Mouse (Mus musculus): ENCODE results near the gene Pde4b. TPM values are rescaled to one million over a fixed set of nuclear protein-coding genes. Genes with fewer than 3 reads are reported as not detected.

Gene Pde4b
- polyA plus RNA-seq, 1 experiment = 6.7 TPM

DNA sequence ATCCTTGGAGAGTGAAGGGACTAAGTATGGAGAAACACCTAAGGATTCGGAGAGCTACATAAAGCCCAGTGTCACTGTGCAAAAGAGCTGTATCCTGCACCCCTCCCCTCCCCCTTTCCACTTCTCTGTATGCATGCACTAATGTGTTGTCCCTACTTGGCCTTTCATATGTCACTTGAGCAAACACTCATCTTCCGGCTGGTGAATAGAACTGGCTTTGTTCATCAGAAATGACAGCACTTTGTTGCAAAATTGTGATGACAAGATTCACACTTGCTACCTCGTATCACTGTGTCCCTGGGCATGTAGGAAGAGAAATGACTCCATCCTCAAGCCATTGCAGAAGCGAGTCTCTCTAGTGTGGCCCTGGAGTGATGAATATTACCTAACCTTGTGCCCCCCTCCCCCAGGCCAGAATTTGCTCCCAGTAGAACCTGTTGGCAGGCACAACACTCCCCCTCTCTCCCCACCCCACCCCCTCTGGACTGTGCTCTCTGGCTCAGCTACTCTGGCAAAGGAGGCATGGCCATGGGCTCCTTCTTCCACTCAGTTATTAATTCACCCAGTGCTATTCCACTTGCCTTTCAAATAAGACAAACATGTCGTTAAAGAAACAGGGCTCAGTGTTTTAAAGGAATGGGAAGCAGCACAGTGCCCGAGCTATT is 497.4 kb downstream of the Pde4b start:
- H3ac ChIP-seq (ENCODE audit: control insufficient read depth, insufficient read length) = no peak overlapping the region
- no peaks in the 10 kb centered on the region for H3K27me3 ChIP-seq (ENCODE audit: control insufficient read depth, insufficient read depth, insufficient read length)
- TF ChIP-seq REST (IDR thresholded peaks at IDR 0.05; ENCODE audit: insufficient read depth, insufficient read length) = no peak
- TF ChIP-seq MAX (IDR thresholded peaks at IDR 0.05; ENCODE audit: low read depth) = no peak
- no peak for TF ChIP-seq E2F4 (IDR thresholded peaks at IDR 0.05; ENCODE audit: insufficient read depth)
- TF ChIP-seq SRF (IDR thresholded peaks at IDR 0.05; ENCODE audit: control insufficient read depth, insufficient read length, low read depth) = no peak
- no peak for TF ChIP-seq POLR2AphosphoS2 (IDR thresholded peaks at IDR 0.05; ENCODE audit: insufficient read length, low read depth)
- TF ChIP-seq TCF12 (IDR thresholded peaks at IDR 0.05; ENCODE audit: insufficient read depth, poor library complexity, severe bottlenecking) = no peak
- no peak for TF ChIP-seq CEBPB (IDR thresholded peaks at IDR 0.05; ENCODE audit: insufficient read depth, poor library complexity, severe bottlenecking)
- TF ChIP-seq POLR2A (IDR thresholded peaks at IDR 0.05; ENCODE audit: insufficient read length, low read depth) = no peak
- TF ChIP-seq TCF3 (IDR thresholded peaks at IDR 0.05; ENCODE audit: insufficient read length, low read depth) = no peak
- no peak for TF ChIP-seq MYOD1 (IDR thresholded peaks at IDR 0.05; ENCODE audit: control insufficient read depth in 1 of 3, insufficient read length in 2 of 3, low read depth in 2 of 3)
- TF ChIP-seq MYOG (IDR thresholded peaks at IDR 0.05; ENCODE audit: control insufficient read depth in 1 of 3, insufficient read depth in 1 of 3, insufficient read length in 2 of 3, low read depth in 2 of 3) = no peak
- TF ChIP-seq USF1 (IDR thresholded peaks at IDR 0.05; ENCODE audit: low read depth) = no peak
- H3K36me3 ChIP-seq (ENCODE audit: control insufficient read depth, insufficient read depth) = peaks cover 4% of the 10 kb centered on the region
- H3K79me2 ChIP-seq (ENCODE audit: control insufficient read depth, insufficient read depth) = no peaks in the 10 kb centered on the region
- H3K4me2 ChIP-seq (ENCODE audit: low read depth) = no peak overlapping the region
- H3K4me3 ChIP-seq = no peak overlapping the region

DNA sequence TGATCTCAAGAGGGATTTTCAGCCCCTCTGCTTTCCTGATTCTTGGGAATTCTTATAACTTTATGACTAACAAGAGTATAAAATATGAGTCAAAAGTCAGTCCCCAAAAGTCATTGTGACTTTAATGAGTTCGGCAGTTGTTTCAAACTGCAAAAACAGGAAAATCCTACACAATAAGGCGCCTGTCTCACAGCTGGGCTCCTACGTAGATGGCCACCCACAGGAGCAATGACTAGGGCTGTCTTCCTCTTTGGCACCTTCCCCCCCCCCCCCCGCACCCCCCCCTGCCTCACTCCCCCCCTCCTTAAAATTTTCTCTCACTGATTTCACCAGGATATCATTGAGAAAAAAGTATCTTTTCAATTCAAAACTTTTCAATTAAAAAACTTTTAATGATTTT is 498.2 kb downstream of the Pde4b start:
- Histone ChIP-seq H3K36me3 (ENCODE audit: control insufficient read depth, insufficient read depth) (peaks cover 4% of the 10 kb centered on the region), H3K4me2 (ENCODE audit: low read depth) (no peak overlapping the region), H3K27me3 (ENCODE audit: control insufficient read depth, insufficient read depth, insufficient read length) (no peaks in the 10 kb centered on the region), H3ac (ENCODE audit: control insufficient read depth, insufficient read length) (no peak overlapping the region), H3K79me2 (ENCODE audit: control insufficient read depth, insufficient read depth) (no peaks in the 10 kb centered on the region), H3K4me3 (no peak overlapping the region)
- TF ChIP-seq MYOG (IDR thresholded peaks at IDR 0.05; ENCODE audit: control insufficient read depth in 1 of 3, insufficient read depth in 1 of 3, insufficient read length in 2 of 3, low read depth in 2 of 3) (no peak), USF1 (IDR thresholded peaks at IDR 0.05; ENCODE audit: low read depth) (no peak), TCF3 (IDR thresholded peaks at IDR 0.05; ENCODE audit: insufficient read length, low read depth) (no peak), TCF12 (IDR thresholded peaks at IDR 0.05; ENCODE audit: insufficient read depth, poor library complexity, severe bottlenecking) (no peak), CEBPB (IDR thresholded peaks at IDR 0.05; ENCODE audit: insufficient read depth, poor library complexity, severe bottlenecking) (no peak), MYOD1 (IDR thresholded peaks at IDR 0.05; ENCODE audit: control insufficient read depth in 1 of 3, insufficient read length in 2 of 3, low read depth in 2 of 3) (no peak), POLR2A (IDR thresholded peaks at IDR 0.05; ENCODE audit: insufficient read length, low read depth) (no peak), REST (IDR thresholded peaks at IDR 0.05; ENCODE audit: insufficient read depth, insufficient read length) (no peak), SRF (IDR thresholded peaks at IDR 0.05; ENCODE audit: control insufficient read depth, insufficient read length, low read depth) (no peak), POLR2AphosphoS2 (IDR thresholded peaks at IDR 0.05; ENCODE audit: insufficient read length, low read depth) (no peak), E2F4 (IDR thresholded peaks at IDR 0.05; ENCODE audit: insufficient read depth) (no peak), MAX (IDR thresholded peaks at IDR 0.05; ENCODE audit: low read depth) (no peak)

DNA sequence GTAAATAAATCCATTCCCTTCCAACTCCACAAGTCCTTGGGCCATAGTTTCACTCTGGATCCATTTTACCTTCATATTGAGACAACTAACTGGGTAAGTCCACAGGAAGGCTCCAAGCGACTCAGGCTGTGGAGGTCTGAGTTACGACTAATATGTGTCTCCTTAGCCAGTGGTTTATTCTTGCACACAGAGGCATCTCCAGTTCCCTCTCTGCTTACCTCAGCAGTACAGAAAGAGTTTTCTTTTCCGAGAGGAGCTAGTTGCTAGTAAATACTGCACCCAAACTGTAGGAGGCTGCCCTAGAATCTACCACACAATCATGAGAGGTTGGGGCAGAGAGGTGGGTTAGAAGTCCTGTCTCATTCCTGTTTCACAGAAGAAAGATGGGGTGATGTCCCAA is 499.4 kb downstream of the Pde4b start:
- Histone ChIP-seq H3K4me3 (no peak overlapping the region), H3K27me3 (ENCODE audit: control insufficient read depth, insufficient read depth, insufficient read length) (no peaks in the 10 kb centered on the region)

DNA sequence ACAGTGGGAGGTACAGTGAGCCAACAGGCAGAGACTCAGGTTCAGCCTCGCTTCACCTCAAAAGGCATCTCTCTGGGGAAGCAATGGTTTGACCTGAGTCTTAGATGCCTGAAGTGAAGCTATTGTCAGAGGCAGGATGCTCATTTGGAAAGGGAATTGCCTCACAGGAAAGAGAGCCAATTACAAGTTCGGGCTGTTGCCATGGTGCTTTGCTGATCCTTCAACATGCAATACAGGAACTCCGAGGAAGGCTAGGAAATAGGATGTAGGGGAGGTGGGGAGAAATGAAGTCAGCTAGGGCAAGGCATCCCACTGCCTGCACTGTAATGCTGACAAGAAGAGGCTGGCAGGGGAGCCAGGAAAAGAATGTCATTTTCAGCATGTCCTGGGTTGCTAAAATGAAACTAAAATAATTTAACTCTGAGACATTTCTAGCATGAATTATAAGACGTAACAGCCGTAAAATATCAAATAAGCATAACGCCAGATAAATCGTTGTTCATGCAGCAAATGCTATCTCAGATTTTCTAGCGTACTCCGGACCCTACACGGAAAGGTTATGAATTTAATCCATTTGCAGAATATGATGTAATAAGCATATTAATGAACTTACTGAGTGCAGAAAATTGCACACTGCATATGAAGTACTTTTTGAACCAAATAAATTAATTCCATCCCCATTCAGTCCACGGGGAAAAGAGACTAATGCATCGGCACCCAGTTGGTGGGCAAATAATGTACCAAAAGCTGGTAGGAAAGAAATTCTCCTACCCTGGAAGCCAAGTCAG is 501.5 kb downstream of the Pde4b start:
- no peak for TF ChIP-seq SRF (IDR thresholded peaks at IDR 0.05; ENCODE audit: control insufficient read depth, insufficient read length, low read depth)
- TF ChIP-seq REST (IDR thresholded peaks at IDR 0.05; ENCODE audit: insufficient read depth, insufficient read length) = no peak
- TF ChIP-seq MAX (IDR thresholded peaks at IDR 0.05; ENCODE audit: low read depth) = no peak
- TF ChIP-seq TCF3 (IDR thresholded peaks at IDR 0.05; ENCODE audit: insufficient read length, low read depth) = no peak
- no peak for TF ChIP-seq MYOD1 (IDR thresholded peaks at IDR 0.05; ENCODE audit: control insufficient read depth in 1 of 3, insufficient read length in 2 of 3, low read depth in 2 of 3)
- TF ChIP-seq POLR2AphosphoS2 (IDR thresholded peaks at IDR 0.05; ENCODE audit: insufficient read length, low read depth) = no peak
- TF ChIP-seq USF1 (IDR thresholded peaks at IDR 0.05; ENCODE audit: low read depth) = no peak
- no peak for TF ChIP-seq MYOG (IDR thresholded peaks at IDR 0.05; ENCODE audit: control insufficient read depth in 1 of 3, insufficient read depth in 1 of 3, insufficient read length in 2 of 3, low read depth in 2 of 3)
- TF ChIP-seq TCF12 (IDR thresholded peaks at IDR 0.05; ENCODE audit: insufficient read depth, poor library complexity, severe bottlenecking) = no peak
- TF ChIP-seq POLR2A (IDR thresholded peaks at IDR 0.05; ENCODE audit: insufficient read length, low read depth) = no peak
- no peak for TF ChIP-seq CEBPB (IDR thresholded peaks at IDR 0.05; ENCODE audit: insufficient read depth, poor library complexity, severe bottlenecking)
- TF ChIP-seq E2F4 (IDR thresholded peaks at IDR 0.05; ENCODE audit: insufficient read depth) = no peak
- Histone ChIP-seq H3K4me3 (no peak overlapping the region), H3K27me3 (ENCODE audit: control insufficient read depth, insufficient read depth, insufficient read length) (no peaks in the 10 kb centered on the region)

More for the DNA sequence above, 499.4 kb downstream of the Pde4b start:
- TF ChIP-seq MYOG (IDR thresholded peaks at IDR 0.05; ENCODE audit: control insufficient read depth in 1 of 3, insufficient read depth in 1 of 3, insufficient read length in 2 of 3, low read depth in 2 of 3) (no peak), POLR2AphosphoS2 (IDR thresholded peaks at IDR 0.05; ENCODE audit: insufficient read length, low read depth) (no peak), USF1 (IDR thresholded peaks at IDR 0.05; ENCODE audit: low read depth) (no peak), MAX (IDR thresholded peaks at IDR 0.05; ENCODE audit: low read depth) (no peak), TCF3 (IDR thresholded peaks at IDR 0.05; ENCODE audit: insufficient read length, low read depth) (no peak), SRF (IDR thresholded peaks at IDR 0.05; ENCODE audit: control insufficient read depth, insufficient read length, low read depth) (no peak), POLR2A (IDR thresholded peaks at IDR 0.05; ENCODE audit: insufficient read length, low read depth) (no peak), MYOD1 (IDR thresholded peaks at IDR 0.05; ENCODE audit: control insufficient read depth in 1 of 3, insufficient read length in 2 of 3, low read depth in 2 of 3) (no peak), REST (IDR thresholded peaks at IDR 0.05; ENCODE audit: insufficient read depth, insufficient read length) (no peak), CEBPB (IDR thresholded peaks at IDR 0.05; ENCODE audit: insufficient read depth, poor library complexity, severe bottlenecking) (no peak), TCF12 (IDR thresholded peaks at IDR 0.05; ENCODE audit: insufficient read depth, poor library complexity, severe bottlenecking) (no peak), E2F4 (IDR thresholded peaks at IDR 0.05; ENCODE audit: insufficient read depth) (no peak)
- Histone ChIP-seq H3K4me2 (ENCODE audit: low read depth) (no peak overlapping the region), H3ac (ENCODE audit: control insufficient read depth, insufficient read length) (no peak overlapping the region), H3K36me3 (ENCODE audit: control insufficient read depth, insufficient read depth) (no peaks in the 10 kb centered on the region), H3K79me2 (ENCODE audit: control insufficient read depth, insufficient read depth) (no peaks in the 10 kb centered on the region)

More for the DNA sequence above, 501.5 kb downstream of the Pde4b start:
- Histone ChIP-seq H3K79me2 (ENCODE audit: control insufficient read depth, insufficient read depth) (no peaks in the 10 kb centered on the region), H3K4me2 (ENCODE audit: low read depth) (no peak overlapping the region), H3ac (ENCODE audit: control insufficient read depth, insufficient read length) (no peak overlapping the region), H3K36me3 (ENCODE audit: control insufficient read depth, insufficient read depth) (peaks cover 10% of the 10 kb centered on the region)

All from myocyte (in vitro differentiated cells).